Mouse (Mus musculus) layer of hippocampus, adult 2 months (tissue): ENCODE data around the gene Alas2. TPM values are rescaled to one million over a fixed set of nuclear protein-coding genes. Genes with fewer than 3 reads are reported as not detected.

Experiments used
- DNase-seq, 2 experiments: peaks; one replicate each; pipeline ENCODE4 v3.0.0; 2022; ENCODE audit warnings: low spot score in 2 of 2
- H3K27ac ChIP-seq: fragments of 200-600 bp; 2 replicates; pipeline ENCODE4 v1.8.1; 2022
- H3K4me3 ChIP-seq: fragments of 200-600 bp; 2 replicates; pipeline ENCODE4 v1.8.1; 2022; ENCODE audit warnings: mild to moderate bottlenecking
- CTCF ChIP-seq: fragments of 200-600 bp; conservative IDR thresholded peaks from 2 replicates; pipeline ENCODE4 v1.8.1; 2022; ENCODE audit warnings: antibody characterized with exemption, mild to moderate bottlenecking, moderate library complexity
- long read RNA-seq, 2 experiments: library from polyadenylated mRNA; stranded (forward); transcript quantifications; one replicate each; pipeline ENCODE4 v2.0.0; 2021; ENCODE audit warnings: borderline mapping rate in 2 of 2
- total RNA-seq, 2 experiments: library from RNA; stranded (reverse); gene quantifications; 2 replicates each; pipeline ENCODE4 v1.2.3; 2021

Alas2 gene
- total RNA-seq, result 1 to 10 TPM; 4.0 to 6.3 TPM
- long read RNA-seq, experiment 1, partial matches to known transcripts, result 0 of 2 reads
- long read RNA-seq, experiment 1, other reads (novel, unspliced or antisense), result 1 of 2 reads
- long read RNA-seq, experiment 2, partial matches to known transcripts, result 0 of 3 reads
- long read RNA-seq, experiment 2, other reads (novel, unspliced or antisense), result 1 of 3 reads

DNA sequence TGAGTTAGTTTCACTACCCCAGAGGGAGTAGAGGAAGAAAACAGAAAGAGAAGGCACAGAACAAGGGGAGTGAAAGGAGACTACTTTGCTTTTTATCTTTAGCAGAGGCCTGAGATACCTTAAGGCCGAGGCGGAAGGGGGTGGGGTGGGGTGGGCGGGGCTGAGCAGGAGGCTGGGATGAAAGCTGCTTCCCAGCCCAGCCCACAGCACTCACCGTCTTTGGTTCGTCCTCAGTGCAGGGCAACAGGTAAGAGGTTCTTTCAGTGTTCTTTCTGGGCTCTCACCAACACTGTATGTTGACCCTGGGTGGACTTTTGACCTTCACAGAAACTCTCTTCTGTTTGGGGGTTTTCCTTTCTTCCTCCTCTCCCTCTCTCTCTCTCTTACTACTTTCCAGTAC lies at the start of gene Alas2:
Gene Alas2 (plus strand): TSS at position 137 of the 400 bp plus-strand sequence.
- no peak for TF ChIP-seq CTCF
- H3K4me3 ChIP-seq, result no peak within 1 kb of the TSS
- no peak within 1 kb of the TSS for H3K27ac ChIP-seq
- DNase-seq, result no peak

DNA sequence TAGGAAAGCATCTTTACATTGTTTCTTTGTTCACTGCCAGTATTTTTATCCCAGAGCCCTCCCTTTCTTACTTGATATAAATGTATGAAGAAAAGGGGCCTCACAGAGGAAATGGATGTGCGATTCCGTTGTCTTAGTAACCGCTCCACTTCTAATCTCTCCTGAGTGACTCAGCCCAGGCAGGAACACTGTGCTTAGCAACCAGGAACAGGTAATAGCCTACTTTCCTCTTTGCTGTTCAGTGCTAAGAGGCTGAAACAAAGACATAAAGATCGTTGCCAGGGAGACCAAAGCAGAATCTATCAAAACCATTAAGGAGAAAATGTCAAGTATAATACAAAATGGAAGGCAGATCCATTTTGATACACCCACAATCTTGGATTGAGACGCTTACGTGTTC lies 38.5 kb upstream of the Alas2 start:
- peak in 1 of 2 experiments; percentile 25 for DNase-seq
- H3K27ac ChIP-seq, result no peak overlapping the region
- no peak for TF ChIP-seq CTCF

DNA sequence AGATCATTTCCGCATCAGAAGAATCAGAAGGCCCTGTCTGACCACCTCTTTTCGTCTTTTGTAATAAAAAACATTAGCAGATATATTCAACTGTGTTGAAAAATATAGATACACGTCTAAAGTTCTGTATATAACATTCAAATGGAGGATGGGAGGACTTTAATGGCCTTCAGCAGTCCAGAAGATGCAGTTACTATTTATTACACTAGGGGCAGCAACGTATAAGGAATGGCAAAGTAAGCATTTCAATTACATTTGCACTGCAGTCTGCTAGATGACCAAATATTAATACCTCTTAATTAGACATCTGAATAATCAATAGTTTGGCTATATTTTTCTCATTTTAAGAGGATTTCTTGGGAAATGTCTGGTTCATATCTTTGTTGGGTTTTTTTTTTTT lies 36.5 kb upstream of the Alas2 start:
- peak; percentile 82 for TF ChIP-seq CTCF
- no peak overlapping the region for H3K4me3 ChIP-seq
- DNase-seq, result peak; percentile 39 to 45
- no peak overlapping the region for H3K27ac ChIP-seq

More for the DNA sequence above, 38.5 kb upstream of the Alas2 start:
- H3K4me3 ChIP-seq, result no peak overlapping the region

DNA sequence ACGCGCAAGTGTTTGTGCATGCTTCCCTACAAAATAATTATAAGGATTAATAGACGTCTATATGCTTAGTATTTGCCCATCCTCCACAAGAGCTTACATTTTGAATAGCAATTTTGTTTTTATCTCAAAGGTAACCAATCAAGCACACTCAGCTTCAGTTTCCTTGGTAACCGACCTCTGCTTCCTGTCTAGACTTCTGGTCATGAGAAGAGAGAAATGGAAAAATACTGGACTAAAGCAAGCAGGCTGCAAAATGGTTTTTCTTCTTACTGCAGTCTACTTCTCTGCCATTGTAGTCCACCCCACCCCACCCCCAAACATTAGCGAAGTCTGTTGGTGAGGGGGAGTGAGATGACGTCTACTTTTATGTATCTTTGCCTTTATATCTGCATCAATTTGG lies 35.9 kb upstream of the Alas2 start:
- Histone ChIP-seq H3K27ac (peak overlapping the region; percentile 51; the same call in 1 of the 2 replicates), H3K4me3 (no peak overlapping the region)
- peak in 1 of 2 experiments; percentile 7 for DNase-seq
- TF ChIP-seq CTCF, result no peak

DNA sequence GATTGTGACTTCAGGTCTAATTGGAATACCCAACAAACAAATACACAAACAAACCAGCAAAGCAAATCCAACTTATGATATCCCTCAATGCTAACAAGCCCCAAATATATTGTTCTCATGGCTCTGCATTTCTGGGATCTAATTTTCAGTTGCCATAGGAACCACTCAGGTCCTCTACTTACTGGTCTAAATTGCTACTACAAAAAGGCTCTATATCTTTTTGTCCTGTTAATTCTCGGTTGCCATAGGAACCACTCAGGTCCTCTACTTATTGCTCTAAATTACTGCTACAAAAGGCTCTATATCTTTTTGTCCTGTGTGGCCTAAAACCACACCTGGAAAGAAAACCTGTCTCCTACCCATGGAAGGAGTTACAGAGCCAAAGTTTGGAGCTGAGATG lies 33.0 kb upstream of the Alas2 start:
- no peak for DNase-seq
- no peak overlapping the region for H3K27ac ChIP-seq
- no peak overlapping the region for H3K4me3 ChIP-seq
- no peak for TF ChIP-seq CTCF

DNA sequence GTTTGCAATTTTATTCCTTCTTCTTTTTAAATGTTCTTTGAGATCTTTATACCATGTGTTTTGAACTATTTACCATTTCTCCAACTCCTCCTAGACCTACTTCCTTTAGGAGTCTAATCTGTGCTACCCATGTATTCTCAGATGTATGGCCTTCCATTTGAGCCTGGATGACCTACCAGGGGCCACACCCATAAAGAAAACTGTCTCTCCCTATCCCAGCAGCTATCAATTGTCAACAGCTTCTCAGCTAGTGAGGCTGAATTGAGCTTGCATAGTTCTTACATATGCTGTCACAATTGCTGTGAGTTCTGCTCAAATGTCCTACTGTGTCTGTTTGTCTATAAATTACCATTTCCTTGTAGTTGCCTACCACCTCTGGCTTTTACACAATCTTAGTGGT lies 31.2 kb upstream of the Alas2 start:
- DNase-seq, result no peak
- H3K4me3 ChIP-seq, result no peak overlapping the region
- no peak for TF ChIP-seq CTCF
- no peak overlapping the region for H3K27ac ChIP-seq

DNA sequence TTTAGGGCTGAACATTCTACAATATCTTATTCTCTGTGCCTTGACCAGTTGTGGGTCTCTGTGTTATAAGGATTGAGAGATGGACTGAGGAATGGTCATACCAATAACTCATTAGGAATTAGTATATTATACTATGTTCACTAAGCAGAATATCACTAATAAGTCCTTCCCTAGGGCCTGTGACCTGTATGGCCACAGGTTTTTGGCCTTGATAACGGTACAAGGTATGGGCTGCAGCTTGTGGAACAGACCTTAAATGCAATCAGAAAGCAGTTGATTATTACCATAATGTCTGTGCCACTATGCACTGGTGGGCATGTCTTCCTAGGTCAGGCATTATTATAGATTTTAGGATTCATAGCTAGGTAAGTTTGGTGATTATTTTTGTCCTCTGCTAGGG lies 30.7 kb upstream of the Alas2 start:
- DNase-seq, result no peak
- TF ChIP-seq CTCF, result no peak
- H3K4me3 ChIP-seq, result no peak overlapping the region
- H3K27ac ChIP-seq, result no peak overlapping the region

DNA sequence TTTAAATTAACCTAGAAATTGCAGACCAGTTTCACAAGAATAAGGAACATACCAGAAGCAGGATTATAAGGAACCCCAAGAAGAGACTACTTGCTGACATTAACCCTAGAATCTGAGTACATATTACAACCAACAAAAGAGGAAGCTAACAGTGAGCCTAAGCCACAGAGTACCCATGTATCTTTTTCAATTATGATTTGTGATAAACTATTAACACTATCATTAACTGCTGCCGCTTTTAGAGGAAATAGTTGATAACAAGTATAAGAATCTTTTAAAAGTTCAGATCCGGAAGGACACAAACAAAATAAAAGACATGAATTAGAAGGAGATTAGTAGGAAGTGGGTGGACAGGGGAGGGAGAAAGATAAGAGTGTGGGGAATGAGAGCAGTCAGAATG lies 7.1 kb upstream of the Alas2 start:
- Histone ChIP-seq H3K27ac (no peak overlapping the region), H3K4me3 (no peak overlapping the region)
- TF ChIP-seq CTCF, result no peak
- no peak for DNase-seq

DNA sequence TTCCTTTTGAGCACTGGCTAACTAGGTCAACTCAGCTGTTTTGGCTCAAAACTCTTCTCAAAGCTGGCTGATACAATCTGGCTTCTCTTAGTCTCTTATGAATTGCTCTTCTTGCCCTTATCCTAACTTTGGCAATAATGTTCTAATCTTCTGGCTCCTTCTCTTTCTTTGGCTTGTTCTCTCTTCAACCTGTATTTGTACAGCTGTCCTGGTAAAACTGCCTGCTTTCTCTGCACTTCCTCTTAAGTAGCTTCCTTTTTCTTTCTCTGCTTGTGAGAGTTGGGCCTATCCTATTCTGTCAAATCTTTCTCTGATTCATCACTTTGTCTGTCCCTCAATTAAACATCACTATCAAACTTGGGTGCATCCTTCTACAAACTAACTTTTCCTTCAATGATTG lies 5.5 kb upstream of the Alas2 start:
- H3K27ac ChIP-seq, result no peak overlapping the region
- no peak for TF ChIP-seq CTCF
- no peak for DNase-seq
- no peak overlapping the region for H3K4me3 ChIP-seq

DNA sequence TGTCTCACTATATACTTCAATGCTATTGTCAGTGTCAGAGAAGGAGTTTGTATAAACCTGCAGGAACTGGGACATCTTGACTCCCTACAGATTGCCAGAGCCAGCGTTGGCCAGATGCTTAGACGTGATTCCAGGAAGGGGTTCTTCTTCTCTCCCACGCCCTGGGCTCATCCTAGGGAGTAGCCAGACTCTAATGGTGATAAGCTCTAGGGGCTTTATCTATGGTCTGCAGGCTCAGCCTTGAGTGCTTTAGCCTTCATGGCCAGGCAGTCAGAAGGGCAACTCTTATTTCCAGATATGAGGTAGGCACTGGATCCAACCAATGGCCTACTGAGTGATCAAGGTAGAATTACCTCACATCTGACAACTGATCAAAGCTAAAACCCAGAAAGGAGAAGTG lies 2.5 kb downstream of the Alas2 start:
- TF ChIP-seq CTCF, result no peak
- H3K27ac ChIP-seq, result no peak overlapping the region
- DNase-seq, result no peak
- no peak overlapping the region for H3K4me3 ChIP-seq

DNA sequence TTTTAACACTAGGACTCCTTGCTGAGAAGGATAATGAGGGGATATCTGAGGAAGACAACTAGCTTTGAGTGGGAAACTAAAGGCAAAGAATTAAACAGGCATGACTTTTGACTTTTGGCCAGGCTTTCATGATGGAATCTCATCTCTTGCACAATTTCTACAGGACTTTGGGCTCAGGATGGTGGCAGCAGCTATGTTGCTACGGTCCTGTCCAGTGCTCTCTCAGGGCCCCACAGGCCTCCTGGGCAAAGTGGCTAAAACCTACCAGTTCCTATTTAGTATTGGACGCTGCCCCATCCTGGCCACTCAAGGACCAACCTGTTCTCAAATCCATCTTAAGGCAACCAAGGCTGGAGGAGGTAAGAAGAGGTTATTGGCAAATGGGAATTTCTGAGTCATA lies 4.8 kb downstream of the Alas2 start:
- no peak for TF ChIP-seq CTCF
- Histone ChIP-seq H3K27ac (no peak overlapping the region), H3K4me3 (no peak overlapping the region)
- DNase-seq, result no peak

DNA sequence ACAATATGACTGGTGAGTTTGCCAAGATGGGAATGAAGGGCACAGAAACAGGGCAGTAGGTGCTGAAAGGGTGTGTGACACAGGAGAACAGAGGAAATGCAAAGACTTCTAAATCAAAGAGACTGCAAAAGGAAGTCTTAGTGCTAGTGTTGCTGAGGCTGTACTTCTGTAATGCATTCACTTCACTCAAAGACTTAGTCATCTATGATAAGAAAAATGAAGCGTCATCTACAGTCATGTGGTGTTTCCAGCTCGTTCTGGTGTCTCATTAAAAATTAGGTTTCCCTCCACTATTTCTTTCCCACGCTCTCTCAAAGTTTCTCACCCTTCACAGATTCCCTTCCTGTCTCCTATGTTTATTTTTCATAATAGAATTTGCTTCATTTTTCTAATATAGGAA lies 6.9 kb downstream of the Alas2 start:
- no peak for DNase-seq
- no peak for TF ChIP-seq CTCF
- Histone ChIP-seq H3K4me3 (no peak overlapping the region), H3K27ac (no peak overlapping the region)

DNA sequence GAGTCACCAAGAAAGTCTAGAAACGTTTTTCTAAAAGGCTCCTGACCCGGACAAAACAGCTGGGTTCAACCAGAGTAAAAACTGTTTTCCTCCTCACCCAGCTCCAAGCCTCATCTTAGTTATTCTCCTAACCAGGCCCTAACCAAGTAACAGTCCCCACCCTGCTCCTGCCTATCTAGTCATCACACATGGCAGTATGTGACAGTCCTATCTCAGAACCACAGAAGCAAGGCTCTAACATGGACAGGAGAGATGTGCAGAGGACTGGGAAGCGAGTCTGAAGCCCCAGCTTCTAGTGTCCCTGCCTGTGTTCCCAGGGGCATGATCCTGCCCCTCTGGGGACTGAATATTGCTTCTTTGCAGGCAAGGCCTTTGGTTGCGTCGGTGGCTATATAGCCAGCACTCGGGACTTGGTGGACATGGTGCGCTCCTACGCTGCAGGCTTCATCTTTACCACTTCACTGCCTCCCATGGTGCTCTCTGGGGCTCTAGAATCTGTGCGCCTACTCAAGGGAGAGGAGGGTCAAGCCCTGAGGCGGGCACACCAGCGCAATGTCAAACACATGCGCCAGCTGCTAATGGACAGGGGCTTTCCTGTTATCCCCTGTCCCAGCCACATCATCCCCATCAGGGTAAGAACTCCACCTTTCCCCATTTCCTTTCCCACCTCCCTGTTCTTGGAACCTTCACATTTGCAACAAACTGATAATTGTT lies 17.6 kb downstream of the Alas2 start:
- Histone ChIP-seq H3K4me3 (no peak overlapping the region), H3K27ac (no peak overlapping the region)
- TF ChIP-seq CTCF, result no peak
- no peak for DNase-seq

DNA sequence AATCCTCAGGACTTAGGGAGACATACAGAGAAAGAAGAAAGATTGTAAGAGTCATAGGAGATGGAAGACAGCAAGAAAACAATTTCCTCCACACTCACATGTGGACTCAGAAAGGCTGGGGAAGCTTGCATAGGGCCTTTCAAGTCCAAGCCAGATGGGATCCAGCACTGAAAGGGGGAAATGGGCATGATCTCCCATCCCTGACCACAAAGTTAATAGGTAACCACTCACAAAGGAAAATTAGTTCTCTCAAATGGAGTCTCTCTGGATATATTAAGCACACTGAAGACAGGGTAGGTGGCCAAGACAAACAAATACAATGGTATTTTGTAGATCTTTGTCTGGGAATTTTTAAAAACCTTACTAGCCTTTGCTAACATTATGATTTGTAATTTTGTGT lies 34.7 kb downstream of the Alas2 start:
- no peak overlapping the region for H3K27ac ChIP-seq
- DNase-seq, result no peak
- TF ChIP-seq CTCF, result no peak
- H3K4me3 ChIP-seq, result no peak overlapping the region
